Mouse (Mus musculus): Measurements from ENCODE around the gene Atp6v1g2.
A peak's percentile ranks its signal among the peaks of the same experiment; 100 is the strongest.
"Not testable (repeated sequence)": the region's sequence is repeated elsewhere in the genome, so short reads cannot be mapped to it uniquely, and the experiment has no call there.

Atp6v1g2 gene

DNA sequence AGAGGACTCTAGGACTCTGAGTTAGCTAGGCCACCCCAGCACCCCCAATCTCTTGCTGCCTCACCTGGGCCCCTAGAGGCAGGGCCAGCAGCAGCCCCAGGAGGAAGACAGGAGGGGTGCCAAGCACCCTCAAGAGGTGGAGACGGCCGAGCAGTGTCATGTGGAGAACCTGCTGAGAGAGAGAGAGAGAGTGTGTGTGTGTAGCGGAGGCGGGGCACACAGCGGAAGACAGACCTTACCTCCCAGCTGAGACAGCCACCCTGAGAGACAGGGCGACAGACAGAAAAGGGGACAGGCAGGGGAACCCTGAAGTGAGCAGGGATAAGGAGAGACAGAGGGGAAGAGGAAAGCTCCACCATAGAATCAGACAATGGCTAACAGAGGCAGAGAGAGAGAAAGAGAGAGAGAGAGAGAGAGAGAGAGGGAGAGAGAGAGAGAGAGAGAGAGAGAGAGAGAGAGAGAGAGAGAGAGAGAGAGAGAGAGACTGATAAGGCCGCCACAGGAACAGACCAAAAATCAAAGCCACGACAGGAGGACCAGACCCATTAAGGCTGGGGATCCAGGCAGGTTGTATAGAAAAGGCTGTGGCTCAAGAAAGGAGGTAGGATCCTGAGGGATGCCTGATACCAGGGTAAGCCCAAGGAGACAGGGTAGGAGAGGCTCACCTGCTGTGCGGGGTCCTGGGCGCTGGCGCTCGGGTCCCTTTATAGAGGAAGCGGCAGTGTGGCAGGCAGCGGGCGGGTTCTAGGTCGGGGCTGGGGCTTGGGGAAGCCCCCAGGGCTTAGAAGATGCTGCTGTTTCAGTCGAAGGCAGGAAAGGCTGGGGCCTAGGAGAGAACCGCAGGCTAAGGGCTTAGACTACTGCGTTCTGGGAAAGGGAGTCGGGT lies 28.7 kb upstream of the Atp6v1g2 start, which contains the start of gene Lta:
TSS of gene Lta (minus strand) at position 858 of the 886 bp plus-strand sequence.
- DNase-seq (ENCODE audit: low read depth) = no peak

DNA sequence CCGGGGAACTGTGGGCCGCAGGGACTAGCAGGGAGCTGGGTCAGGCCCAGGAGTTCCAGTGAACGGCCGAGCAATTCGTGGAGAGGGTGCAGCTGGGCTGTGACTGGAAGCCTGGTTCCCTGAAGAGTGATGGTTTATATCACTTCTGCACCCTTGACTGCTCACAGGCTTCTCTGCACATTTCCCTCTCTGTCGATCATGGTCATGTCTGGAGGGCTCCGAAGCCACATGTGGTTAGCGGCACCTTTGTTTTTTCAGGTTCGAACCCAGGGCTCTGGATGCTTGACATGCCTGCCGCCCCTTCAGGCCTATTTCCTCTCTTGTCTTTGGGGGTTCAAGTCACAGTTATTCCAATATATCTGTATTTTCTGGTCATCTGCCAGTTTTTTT lies 28.1 kb upstream of the Atp6v1g2 start:
- DNase-seq (ENCODE audit: low read depth) = no peak

DNA sequence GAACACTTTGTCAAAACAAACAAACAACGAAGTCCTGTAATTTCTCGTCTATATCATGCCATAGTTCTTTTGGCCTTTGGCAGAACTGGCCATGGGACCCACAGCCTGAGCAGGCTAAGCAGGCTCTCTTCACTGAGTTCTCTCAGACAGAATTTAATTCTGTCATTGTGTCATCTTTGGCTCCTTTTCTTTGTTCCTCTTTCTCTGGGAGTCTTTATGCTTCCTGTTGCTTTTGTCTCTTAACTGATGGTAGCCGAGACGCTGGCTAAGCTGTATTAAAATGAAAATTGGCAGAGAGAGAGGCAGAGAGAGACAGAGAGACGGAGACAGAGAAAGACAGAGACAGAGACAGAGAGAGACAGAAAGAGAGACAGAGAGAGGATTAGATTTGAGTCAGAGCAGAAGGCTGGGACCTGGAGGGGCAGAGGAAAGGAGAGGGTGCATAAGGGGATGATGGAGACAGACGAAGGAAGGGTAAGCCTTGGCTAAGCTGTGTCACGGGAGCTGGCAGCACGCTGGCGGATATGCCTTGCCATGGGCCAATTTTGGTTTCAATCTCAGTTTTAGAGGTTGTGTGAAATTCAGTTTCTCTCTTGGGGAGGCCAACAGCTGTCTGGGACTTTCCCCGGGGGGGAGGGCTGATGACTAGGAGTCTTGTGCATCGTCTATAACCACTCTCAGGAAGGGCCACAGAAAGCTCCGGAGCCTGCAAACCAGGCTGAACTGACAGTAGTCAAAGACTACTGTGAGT lies 23.5 kb upstream of the Atp6v1g2 start:
- DNase-seq (ENCODE audit: low read depth) = no peak

DNA sequence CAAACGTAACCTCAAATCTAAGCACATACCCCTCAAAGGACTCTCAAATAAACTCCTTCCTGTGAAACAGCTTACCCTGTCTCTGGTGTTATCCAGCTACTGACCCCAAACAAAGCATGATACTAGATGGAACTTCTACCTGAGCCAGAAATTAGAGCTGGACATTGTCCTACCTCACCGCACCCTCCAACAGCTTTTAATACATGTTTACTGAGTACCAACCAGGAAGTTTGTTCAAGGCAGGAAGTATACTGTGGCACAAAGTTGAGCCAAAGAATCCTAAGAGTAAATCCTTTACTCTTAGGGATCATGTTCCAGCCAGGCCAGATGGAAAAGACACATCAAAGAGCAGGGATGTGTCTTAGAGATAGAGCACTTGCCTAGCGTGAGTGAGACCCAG lies 22.9 kb upstream of the Atp6v1g2 start:
- no peak for DNase-seq (ENCODE audit: low read depth)

DNA sequence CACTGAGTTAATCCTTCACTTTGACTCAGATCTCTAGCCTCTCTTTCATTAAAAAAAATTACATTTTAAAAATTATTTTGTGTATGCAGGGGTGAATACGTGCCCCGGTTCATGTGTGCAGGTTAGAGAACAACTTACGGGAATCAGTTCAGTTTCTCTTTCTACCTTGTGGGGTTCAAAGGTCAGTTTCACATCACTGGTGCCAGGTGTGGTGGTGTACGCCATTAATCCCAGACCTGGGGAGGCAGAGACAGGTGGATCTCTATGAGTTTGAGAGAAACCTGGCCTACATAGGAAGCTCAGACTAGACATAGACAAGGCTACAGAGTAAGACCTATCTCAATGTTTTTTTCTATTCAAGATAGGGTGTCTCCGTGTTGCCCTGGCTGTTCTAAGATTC lies 20.4 kb upstream of the Atp6v1g2 start:
- DNase-seq (ENCODE audit: low read depth) = no peak

DNA sequence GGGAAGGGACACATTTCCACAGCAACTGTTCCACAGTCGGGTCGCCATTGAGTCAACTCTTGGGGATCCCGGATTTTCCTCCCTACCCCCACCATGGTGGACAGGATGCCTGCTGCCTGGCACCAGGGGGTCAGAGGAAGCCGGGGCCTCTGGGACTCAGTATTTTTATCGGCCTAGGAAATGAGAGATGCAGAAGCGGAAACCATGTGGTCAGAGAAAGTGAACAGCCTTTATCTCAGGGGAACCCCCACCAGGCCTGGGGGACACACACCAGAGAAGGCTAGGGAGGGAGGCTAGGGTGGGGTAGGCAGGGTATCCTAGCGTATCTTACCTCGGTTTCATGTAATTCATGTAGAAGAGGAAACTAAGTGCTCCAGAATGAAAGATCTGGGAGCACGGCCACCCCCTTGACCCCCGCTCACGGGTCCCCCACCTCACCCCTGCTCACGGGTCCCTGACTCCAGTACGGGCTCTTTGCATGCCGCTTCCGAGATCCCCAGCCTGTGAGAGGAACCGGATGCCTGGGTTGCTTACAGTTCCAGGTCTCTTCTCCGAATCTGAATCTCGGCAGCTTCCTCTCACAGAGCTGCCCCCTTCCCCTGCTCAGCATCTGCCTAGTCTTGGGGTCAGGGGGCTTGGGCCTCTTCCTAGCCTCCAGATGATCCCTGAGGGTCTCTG lies 14.8 kb upstream of the Atp6v1g2 start:
- peak; percentile 94 for DNase-seq (ENCODE audit: low read depth)

DNA sequence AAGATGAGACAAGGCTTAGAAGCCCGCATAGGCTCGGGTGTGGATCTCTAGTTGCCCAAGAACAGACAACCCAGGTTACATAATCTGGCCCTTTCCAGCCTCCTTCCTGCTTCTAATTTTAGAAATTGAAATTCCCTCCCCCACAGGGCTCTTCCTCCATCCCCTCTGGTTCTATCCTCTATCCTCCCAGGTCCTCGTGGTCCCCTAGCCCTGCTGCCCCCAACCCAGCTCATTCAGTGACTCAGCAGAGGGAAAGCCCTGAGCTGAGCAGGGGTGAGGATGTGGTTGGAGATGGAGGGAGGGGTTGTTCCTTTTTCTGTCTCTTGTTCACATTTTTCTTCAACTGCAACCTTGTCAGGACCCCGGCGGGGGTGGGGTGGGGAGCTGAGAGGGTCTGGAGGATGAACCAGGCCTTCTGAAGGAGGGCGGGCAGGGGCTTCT lies 13.8 kb upstream of the Atp6v1g2 start:
- DNase-seq (ENCODE audit: low read depth) = peak; percentile 88

DNA sequence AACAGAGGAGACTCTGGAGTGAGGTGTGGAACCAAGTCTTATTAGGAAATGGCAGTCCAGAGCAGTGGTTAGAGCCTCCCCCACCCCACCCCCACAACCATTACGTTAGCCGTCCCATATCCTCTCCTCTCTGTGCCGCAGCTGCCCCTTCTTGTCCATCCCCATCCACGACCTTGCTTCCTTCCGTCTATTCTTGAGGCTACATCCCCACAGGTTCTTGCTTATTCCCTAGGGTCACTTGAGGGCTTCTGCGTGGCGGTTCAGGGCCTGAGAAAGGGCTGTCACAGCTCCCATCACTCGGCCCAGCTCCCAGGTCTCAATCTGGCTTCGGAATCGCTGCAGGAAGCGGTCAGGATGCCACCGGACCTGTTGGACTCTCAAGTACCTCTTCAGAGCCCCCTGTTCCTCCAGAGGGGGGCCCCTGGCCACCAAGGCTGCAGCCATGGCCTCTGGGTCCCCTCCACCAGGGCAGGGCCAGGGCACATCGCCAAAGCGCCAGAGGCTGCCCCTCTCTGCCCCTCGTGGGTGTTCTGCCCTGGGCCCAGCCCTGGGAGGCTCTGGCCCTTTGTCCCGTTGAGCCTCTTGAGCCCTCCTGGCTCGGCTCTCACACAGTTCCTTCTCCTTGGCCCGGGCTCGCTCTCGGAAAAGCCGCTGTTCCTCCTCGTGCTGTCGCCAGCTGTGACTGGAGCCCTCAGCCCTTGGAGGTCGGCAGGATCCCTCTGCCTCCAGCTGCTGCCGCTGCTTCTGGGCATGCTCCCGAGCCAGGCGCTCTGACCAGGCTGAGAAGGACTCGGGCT lies 13.1 kb upstream of the Atp6v1g2 start, which contains the start of gene Gm16181:
TSS of gene Gm16181 (plus strand) at position 679 of the 797 bp plus-strand sequence.
- no peak for DNase-seq (ENCODE audit: low read depth)

DNA sequence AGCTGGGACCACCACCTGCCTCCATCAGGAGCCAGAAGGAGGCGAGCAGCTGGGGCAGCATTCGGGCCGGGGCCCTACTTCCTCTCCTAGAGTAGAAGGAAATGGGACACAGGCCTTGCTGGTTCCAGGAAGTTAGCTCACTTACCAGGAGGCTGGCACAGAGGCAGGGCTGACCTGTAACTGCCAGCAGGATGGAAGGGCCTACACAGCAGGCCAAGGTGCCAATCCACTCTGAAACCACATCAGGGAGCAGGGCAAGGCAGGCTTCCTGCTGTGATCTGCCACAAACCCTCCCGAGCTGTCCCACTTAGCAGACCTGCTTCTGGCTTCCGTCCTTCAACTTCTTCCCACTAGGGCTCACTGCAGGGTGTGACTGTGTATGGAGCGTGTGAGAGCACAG lies 11.2 kb upstream of the Atp6v1g2 start:
- DNase-seq (ENCODE audit: low read depth) = peak; percentile 96

DNA sequence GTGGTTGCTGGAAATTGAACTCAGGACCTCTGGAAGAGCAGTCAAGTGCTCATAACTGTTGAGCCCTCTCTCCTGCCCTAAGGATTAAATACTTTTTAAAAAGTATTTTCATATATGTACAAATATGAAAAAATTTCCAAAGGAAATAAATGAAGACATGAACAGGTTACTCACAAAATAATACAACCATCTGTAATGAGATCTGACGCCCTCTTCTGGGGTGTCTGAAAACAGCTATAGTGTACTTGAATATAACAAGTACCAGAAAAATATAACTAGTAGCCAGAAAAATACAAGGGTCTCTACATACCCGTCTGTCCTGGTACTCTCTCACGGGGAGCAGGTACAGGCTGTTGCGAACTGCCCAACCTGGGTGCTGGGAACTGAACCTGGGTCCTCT lies 8.8 kb upstream of the Atp6v1g2 start:
- peak; percentile 40 for DNase-seq (ENCODE audit: low read depth)

DNA sequence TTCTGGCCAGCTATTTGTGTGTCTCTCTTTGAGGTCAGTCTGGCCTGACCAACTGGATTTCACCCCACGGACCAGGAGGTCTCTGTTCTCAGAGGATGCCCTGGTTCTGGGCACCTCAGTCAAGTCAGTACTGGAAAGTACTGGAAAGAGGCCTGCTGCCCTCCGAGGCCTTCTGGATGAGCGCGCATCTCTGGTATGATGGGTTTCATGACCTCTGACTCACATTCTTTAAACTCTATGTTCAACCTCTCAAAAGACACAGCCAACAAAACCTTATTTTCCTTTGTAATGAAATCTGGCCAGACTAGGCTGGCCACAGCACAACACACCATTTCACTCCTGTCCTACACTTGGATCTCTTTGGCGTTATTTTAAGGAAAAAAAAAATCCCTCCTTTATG lies 8.0 kb upstream of the Atp6v1g2 start:
- no peak for DNase-seq (ENCODE audit: low read depth)

DNA sequence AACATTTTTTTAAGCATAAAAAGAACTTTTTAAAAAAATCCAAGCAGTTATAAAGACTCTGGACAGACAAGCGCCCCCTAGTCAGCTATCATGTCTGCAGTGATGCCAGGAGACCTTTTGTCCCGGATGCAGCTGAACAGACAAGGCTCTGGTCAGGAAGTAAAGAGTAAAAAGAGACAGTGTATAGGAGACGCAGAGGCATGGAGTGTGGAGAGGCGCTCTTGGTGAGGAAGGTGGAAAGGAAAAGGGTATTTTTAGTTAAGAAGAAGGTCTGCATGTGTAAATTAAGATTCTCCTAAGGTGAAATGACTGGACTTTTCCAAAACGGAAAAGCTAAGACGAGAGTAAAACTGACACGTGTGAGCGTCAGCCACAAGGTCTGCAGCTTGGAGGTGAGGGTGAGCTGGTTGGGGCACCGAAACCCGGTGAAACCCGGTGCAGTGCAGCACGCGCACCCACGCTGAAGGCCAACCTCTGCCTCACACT lies 6.9 kb upstream of the Atp6v1g2 start:
- peak; percentile 61 for DNase-seq (ENCODE audit: low read depth)

DNA sequence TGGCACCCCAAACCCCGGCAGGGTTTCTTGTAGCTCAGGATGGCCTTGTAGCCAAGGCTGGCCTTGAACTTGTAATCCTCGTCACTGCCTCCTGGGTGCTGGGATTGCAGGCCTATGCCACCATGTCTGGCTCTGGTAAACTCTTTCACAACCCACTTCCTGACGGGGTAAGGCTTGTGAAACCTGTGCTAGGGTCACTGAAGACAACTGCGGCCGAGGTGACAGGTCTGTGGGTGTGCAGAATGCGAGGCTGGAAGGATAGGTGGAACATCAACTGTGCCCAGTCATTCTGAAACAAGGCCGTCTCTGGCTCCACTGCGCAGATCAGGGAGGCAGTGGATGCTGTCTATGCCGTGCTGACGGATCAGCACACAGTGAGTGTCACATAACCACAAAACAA lies 2.4 kb upstream of the Atp6v1g2 start:
- peak; percentile 72 for DNase-seq (ENCODE audit: low read depth)

DNA sequence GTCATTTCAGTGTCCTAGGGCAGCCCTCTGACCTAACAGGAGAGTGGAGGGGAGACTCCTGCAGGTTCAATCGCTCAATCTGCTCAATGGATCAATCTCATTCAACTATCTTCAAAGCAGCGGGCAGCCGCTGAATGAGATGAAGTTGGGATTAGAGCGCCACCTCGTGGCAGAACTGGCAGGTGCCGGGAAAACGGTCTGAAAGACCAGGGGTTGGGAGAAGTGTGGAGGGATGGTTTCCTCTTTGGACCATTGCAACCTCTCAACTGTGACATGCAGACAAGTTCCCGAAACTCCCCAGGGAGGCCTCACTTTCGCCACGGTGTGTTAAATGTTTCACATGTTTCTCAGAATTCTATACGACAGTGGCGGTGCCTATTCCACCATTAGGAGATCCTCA lies 1.4 kb upstream of the Atp6v1g2 start:
- peak; percentile 86 for DNase-seq (ENCODE audit: low read depth)

DNA sequence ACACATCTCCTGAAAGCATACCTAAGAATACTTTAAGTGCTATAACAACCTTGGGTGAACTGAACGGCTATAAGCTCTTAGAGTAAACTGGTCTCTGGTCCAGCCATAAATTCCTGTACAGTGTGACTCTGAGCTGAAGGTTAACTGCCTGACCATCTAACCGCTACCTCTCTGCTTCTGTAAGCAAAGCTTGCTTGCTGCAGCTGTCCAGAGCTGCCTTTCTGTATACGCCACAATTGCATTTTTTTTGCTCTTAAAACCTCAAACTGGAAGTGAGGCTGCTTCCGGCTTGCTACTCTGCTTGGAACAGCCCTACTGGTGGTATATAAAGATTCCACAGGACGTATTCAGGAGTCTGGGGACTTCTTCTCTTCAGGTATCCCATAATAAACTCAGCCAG lies 801 bp upstream of the Atp6v1g2 start:
- DNase-seq (ENCODE audit: low read depth) = peak; percentile 95

DNA sequence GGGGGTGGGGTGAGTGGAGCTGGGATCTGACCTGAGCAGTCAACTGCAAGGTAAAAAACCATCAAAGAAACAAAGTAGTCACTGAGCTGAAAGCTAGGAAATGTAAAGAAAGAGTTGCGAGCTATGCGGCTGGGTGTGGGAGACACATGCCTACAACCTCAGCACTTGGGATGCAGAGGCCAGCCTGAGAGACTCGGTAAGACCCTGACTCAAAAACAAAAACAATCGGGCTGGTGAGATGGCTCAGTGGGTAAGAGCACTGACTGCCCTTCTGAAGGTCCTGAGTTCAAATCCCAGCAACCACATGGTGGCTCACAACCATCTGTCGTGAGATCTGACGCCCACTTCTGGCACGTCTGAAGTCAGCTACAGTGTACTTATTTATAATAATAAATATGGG lies 630 bp downstream of the Atp6v1g2 start:
- not testable (repeated sequence) for DNase-seq (ENCODE audit: low read depth)

DNA sequence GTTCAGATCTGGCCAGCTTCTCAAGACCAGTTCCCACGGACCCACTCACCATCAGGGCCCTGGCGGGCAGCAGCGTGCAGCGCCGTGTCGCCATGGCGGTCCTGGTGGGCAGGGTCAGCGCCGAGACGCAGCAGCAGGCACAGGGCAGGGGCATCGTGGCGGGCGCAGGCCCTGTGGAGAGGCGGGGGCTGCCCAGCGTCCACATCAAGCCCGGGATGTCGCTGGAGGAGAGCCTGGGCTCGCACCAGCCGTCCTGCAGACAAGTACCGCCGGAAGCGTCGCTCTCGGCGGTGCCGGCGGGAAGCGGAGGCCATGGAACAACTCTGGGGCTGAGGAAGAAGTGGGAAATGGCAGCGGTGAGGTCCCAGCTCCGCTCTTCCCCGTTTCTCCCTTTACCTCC lies 1.4 kb downstream of the Atp6v1g2 start:
- DNase-seq (ENCODE audit: low read depth) = peak; percentile 61

DNA sequence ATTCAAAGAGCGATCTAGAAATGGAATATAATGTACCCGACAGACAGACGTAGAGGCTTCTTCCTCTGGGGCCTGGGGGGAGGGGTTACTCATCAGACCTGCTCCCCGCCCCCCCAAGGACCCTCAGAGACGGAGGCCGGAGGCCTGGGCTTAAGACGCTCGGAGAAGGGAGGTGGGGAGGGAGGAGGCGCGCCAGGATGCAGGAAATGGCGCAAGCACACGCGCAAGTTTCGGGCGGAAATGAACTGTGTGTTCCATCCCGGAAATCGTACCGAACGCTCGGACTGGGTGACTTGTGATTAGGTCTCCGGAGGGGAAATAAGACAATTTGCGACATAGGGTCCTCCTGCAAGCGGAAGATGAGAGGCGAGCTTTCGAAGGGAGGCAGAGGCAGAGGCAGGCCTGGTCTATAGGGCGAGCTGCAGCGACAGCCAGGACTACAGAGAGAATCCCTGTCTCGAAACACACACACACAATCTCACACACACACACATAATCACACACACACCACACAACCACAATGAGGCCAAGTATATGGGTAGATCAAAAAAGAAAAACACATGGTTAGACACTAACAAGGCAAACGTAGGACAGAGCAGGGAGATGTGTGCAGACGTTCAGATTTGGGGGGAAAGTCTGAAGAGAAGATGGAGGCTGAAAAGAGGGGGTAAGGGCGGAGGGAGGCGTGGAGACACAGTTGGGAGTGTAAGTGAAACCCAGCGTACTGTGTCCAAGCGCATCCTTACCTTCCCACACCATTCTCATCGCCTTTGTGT lies 2.3 kb downstream of the Atp6v1g2 start, which contains the start of gene Nfkbil1:
TSS of gene Nfkbil1 (minus strand) at position 179 of the 776 bp plus-strand sequence.
- peak; percentile 99 for DNase-seq (ENCODE audit: low read depth)

DNA sequence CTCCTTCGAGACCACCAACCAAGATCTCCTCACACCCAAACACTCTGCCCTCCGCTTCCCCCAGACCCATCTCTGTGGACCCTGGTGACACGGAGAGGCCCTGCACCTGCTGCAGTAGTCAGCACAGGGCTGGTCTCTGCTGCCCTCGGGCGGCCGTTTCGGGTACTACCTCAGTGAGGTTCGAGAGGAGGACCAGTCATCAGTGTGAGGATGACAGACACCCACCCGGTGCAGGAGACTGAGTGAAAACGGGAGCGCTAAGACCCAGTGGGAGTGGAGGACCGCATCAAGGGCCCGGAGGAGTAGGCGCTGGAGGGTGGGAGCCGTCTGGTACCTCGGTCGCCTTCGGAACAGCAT lies 2.9 kb downstream of the Atp6v1g2 start:
- peak; percentile 90 for DNase-seq (ENCODE audit: low read depth)

DNA sequence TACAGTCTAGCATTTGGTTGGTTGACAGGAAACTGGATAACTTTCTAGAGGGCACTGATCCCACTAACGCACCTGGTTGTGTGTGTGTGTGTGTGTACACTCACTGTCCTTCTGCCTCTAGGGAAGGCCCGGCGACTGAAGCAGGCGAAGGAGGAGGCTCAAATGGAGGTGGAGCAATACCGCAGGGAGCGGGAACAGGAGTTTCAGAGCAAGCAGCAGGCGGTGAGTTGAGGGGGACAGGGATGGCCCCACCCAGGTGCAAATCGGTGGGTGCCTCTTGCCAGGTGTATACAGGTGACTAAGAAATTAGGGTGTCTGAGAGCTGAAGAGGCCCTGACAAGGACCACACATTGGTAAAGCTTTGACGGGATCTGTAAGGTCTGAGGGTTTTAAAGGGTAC lies 3.5 kb downstream of the Atp6v1g2 start:
- no peak for DNase-seq (ENCODE audit: low read depth)

DNA sequence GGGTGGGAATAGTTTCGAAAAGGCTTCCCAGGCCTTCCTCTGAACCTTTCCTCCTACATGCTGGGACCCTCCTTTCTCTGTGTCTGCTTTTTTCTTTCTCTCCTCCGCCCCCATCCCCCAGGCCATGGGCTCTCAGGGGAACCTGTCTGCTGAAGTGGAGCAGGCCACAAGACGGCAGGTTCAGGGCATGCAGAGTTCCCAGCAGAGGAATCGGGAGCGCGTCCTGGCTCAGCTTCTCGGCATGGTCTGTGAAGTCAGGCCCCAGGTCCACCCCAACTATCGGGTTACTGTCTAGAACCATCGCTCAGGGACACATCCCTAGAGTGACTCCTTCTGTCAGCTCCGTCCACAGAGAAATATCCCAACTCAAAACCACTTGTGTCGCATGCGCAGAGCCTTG lies 4.0 kb downstream of the Atp6v1g2 start:
- no peak for DNase-seq (ENCODE audit: low read depth)
